Mouse (Mus musculus): ENCODE measurements around the gene Tmem200b. TPM values are rescaled to one million over a fixed set of nuclear protein-coding genes. Genes with fewer than 3 reads are reported as not detected.

Tmem200b gene
- polyA plus RNA-seq, 2 experiments from 2014 or later: not detected

DNA sequence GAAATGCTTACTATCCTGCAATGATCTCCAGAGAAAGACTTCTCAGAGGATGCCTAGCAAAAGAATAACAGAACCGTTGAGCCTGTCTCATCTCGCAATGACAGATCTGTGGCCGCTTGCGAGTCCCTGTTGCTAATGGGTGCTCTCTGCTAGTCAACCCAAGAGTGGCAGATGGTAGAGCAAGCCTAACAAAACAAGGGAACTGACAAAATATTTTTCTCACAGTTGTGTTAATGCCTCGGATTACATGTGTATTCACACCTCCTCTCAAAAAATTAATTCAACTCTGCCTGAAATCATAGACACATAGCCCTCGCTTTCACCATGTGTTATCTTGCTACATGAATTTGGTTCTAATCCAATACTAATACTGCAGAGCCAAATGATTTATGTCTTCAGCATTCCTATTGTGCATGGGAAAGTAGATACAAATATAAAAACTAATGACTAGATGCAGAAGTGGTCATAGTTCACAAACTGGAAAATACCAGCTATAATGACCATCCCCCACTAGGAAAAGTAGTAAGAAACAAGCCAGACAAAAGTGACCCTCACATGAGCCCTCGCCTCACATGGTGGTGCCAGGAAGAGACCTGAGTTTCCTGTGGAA, 48.8 kb downstream of the Tmem200b start:
- ATAC-seq: no peak

Other genes starting within 250 kb of the Tmem200b start
- not detected for gene Ptpru, start 83.5 kb upstream of the Tmem200b start, polyA plus RNA-seq (2017; shearing (Covaris generic))
- gene Mecr, start 78.3 kb upstream of the Tmem200b start, polyA plus RNA-seq (2017; shearing (Covaris generic)): 10 to 100 TPM; 32.8 to 34.9 TPM
- gene Srsf4, start 48.2 kb upstream of the Tmem200b start, polyA plus RNA-seq (2017; shearing (Covaris generic)): 10 to 100 TPM in 1 of 2 experiments, 1 to 10 TPM in 1; 6.7 to 13.2 TPM
- gene Gm10300, start 152.9 kb downstream of the Tmem200b start, polyA plus RNA-seq (2017; shearing (Covaris generic)): not detected
- 10 to 100 TPM; 32.3 to 35.4 TPM for gene Epb41, start 153.6 kb downstream of the Tmem200b start, polyA plus RNA-seq (2017; shearing (Covaris generic))
- gene Oprd1, start 222.7 kb downstream of the Tmem200b start, polyA plus RNA-seq (2017; shearing (Covaris generic)): not detected

Data from CD4-positive, CD25-positive, alpha-beta regulatory T cell, adult 4 months (primary cell).